Mouse (Mus musculus) bone marrow macrophage, adult 2 months (primary cell): ENCODE results near the gene Smtnl2. TPM values are rescaled to one million over a fixed set of nuclear protein-coding genes. Genes with fewer than 3 reads are reported as not detected.
A peak's percentile ranks its signal among the peaks of the same experiment; 100 is the strongest.

Source experiments
- H3K27ac ChIP-seq: 2 replicates; pipeline ENCODE4 v1.5.1; 2012; ENCODE audit warnings: low read depth, low read length; ENCODE audit not compliant: insufficient read depth
- H3K4me1 ChIP-seq: 2 replicates; pipeline ENCODE4 v1.6.1; 2012; ENCODE audit warnings: low read length; ENCODE audit not compliant: control insufficient read depth, insufficient read depth
- H3K4me3 ChIP-seq: 2 replicates; pipeline ENCODE4 v1.5.1; 2012; ENCODE audit warnings: mild to moderate bottlenecking, low read length, moderate library complexity; ENCODE audit not compliant: insufficient read depth
- CTCF ChIP-seq: IDR thresholded peaks from 2 replicates; pipeline ENCODE4 v1.5.1; 2012; ENCODE audit warnings: low read depth, mild to moderate bottlenecking, low read length, moderate library complexity
- POLR2A ChIP-seq: IDR thresholded peaks from 2 replicates; pipeline ENCODE4 v1.6.1; 2012; ENCODE audit warnings: mild to moderate bottlenecking, low read depth, low read length, borderline replicate concordance
- polyA plus RNA-seq: library from polyadenylated mRNA; stranded (reverse); fragments of >200 nt; gene quantifications from 2 replicates; pipeline ENCODE4 v1.2.4, GENCODE M21; 2012; ENCODE audit not compliant: missing spikeins, insufficient read depth, insufficient read length

The Smtnl2 gene
- polyA plus RNA-seq, 1 experiment, result not detected

- Histone ChIP-seq H3K4me3 (no peak overlapping the region), H3K27ac (no peak overlapping the region), H3K4me1 (no peaks in the 10 kb centered on the region)
- no peak for TF ChIP-seq CTCF
- no peak for TF ChIP-seq POLR2A
Observed at GRCm38 (mm10) chr11:72364526-72364925, 47.0 kb downstream of the Smtnl2 start.

GRCm38 (mm10) chr11:72363523-72364240, 47.8 kb downstream of the Smtnl2 start:
- no peak overlapping the region for H3K4me3 ChIP-seq
- H3K27ac ChIP-seq, result no peak overlapping the region
- H3K4me1 ChIP-seq, result no peaks in the 10 kb centered on the region
- TF ChIP-seq POLR2A (no peak), CTCF (no peak)

- H3K4me3 ChIP-seq, result peak within 1 kb of the TSS; percentile 26
- H3K4me1 ChIP-seq, result no peaks in the 10 kb centered on the region
- no peak for TF ChIP-seq CTCF
- TF ChIP-seq POLR2A, result no peak
- H3K27ac ChIP-seq, result no peak within 1 kb of the TSS
Observed at GRCm38 (mm10) chr11:72362347-72362741, 49.2 kb downstream of the Smtnl2 start, which contains the start of gene Tekt1. Gene Tekt1, minus strand, starts transcription at chr11:72362442.

- peak overlapping the region; percentile 26 for H3K4me3 ChIP-seq
- no peaks in the 10 kb centered on the region for H3K4me1 ChIP-seq
- no peak overlapping the region for H3K27ac ChIP-seq
- TF ChIP-seq POLR2A (no peak), CTCF (no peak)
Observed at GRCm38 (mm10) chr11:72361385-72362346, 49.8 kb downstream of the Smtnl2 start.

- H3K4me3 ChIP-seq, result no peak overlapping the region
- no peaks in the 10 kb centered on the region for H3K4me1 ChIP-seq
- no peak overlapping the region for H3K27ac ChIP-seq
- no peak for TF ChIP-seq POLR2A
- TF ChIP-seq CTCF, result peak; percentile 77
Observed at GRCm38 (mm10) chr11:72354971-72355728, 56.4 kb downstream of the Smtnl2 start.

GRCm38 (mm10) chr11:72353186-72353585, 58.3 kb downstream of the Smtnl2 start:
- Histone ChIP-seq H3K4me1 (no peaks in the 10 kb centered on the region), H3K4me3 (no peak overlapping the region)
- TF ChIP-seq CTCF (no peak), POLR2A (no peak)

GRCm38 (mm10) chr11:72352272-72352671, 59.2 kb downstream of the Smtnl2 start:
- no peak for TF ChIP-seq CTCF
- TF ChIP-seq POLR2A, result no peak
- H3K4me3 ChIP-seq, result no peak overlapping the region
- H3K4me1 ChIP-seq, result no peaks in the 10 kb centered on the region
- no peak overlapping the region for H3K27ac ChIP-seq

More at GRCm38 (mm10) chr11:72353186-72353585, 58.3 kb downstream of the Smtnl2 start:
- no peak overlapping the region for H3K27ac ChIP-seq

GRCm38 (mm10) chr11:72349652-72350051, 61.9 kb downstream of the Smtnl2 start:
- Histone ChIP-seq H3K4me1 (no peaks in the 10 kb centered on the region), H3K4me3 (no peak overlapping the region), H3K27ac (no peak overlapping the region)
- TF ChIP-seq POLR2A (no peak), CTCF (no peak)

- TF ChIP-seq POLR2A (no peak), CTCF (no peak)
- Histone ChIP-seq H3K4me3 (no peak overlapping the region), H3K4me1 (no peaks in the 10 kb centered on the region), H3K27ac (no peak overlapping the region)
Observed at GRCm38 (mm10) chr11:72349016-72349415, 62.5 kb downstream of the Smtnl2 start.

- H3K4me3 ChIP-seq, result no peak overlapping the region
- no peaks in the 10 kb centered on the region for H3K4me1 ChIP-seq
- TF ChIP-seq POLR2A (no peak), CTCF (no peak)
- H3K27ac ChIP-seq, result no peak overlapping the region
Observed at GRCm38 (mm10) chr11:72348563-72348962, 63.0 kb downstream of the Smtnl2 start.
